Mouse (Mus musculus): ENCODE data around the gene Ushbp1. TPM values are rescaled to one million over a fixed set of nuclear protein-coding genes. Genes with fewer than 3 reads are reported as not detected.
A peak's percentile ranks its signal among the peaks of the same experiment; 100 is the strongest.

The Ushbp1 gene
- total and polyA plus RNA-seq, 2 experiments from 2014 or later = 4.8 to 5.3 TPM

GRCm38 (mm10) chr8:71379512-71380075 lies 16.0 kb downstream of the Ushbp1 start:
- Histone ChIP-seq H3K36me3 (ENCODE audit: insufficient read depth, low read length) (no peaks in the 10 kb centered on the region), H3K4me1 (ENCODE audit: insufficient read depth, low read length) (peaks cover 23% of the 10 kb centered on the region), H3K9ac (replicated peaks; ENCODE audit: low read length) (peak overlapping the region; percentile 81), H3K9me3 (ENCODE audit: low read length) (no peaks in the 10 kb centered on the region), H3K4me3 (ENCODE audit: low read length) (peak overlapping the region; percentile 80), H3K4me2 (ENCODE audit: low read depth, low read length) (peak overlapping the region; percentile 99), H3K27me3 (ENCODE audit: insufficient read depth, low read length) (no peaks in the 10 kb centered on the region), H3K27ac (no peak overlapping the region)
- ATAC-seq (no peak), DNase-seq (ENCODE audit: low spot score) (no peak)
- no peak for TF ChIP-seq CTCF (IDR thresholded peaks at IDR 0.05; ENCODE audit: low read depth)
- 39% methylated on average over 3 of the region's 3 CpGs for WGBS

GRCm38 (mm10) chr8:71379008-71379407 lies 16.6 kb downstream of the Ushbp1 start:
- DNase-seq (ENCODE audit: low spot score) (no peak), ATAC-seq (no peak)
- no peak overlapping the region for H3K9ac ChIP-seq (replicated peaks; ENCODE audit: low read length)
- H3K36me3 ChIP-seq (ENCODE audit: insufficient read depth, low read length) = peaks cover 2% of the 10 kb centered on the region; the same call in 1 of the 2 replicates
- peak overlapping the region; percentile 99 for H3K4me2 ChIP-seq (ENCODE audit: low read depth, low read length)
- H3K27ac ChIP-seq = no peak overlapping the region
- H3K4me3 ChIP-seq (ENCODE audit: low read length) = no peak overlapping the region
- TF ChIP-seq CTCF (IDR thresholded peaks at IDR 0.05; ENCODE audit: low read depth) = no peak
- peaks cover 23% of the 10 kb centered on the region for H3K4me1 ChIP-seq (ENCODE audit: insufficient read depth, low read length)
- WGBS = 34% methylated on average over 4 of the region's 4 CpGs
- H3K27me3 ChIP-seq (ENCODE audit: insufficient read depth, low read length) = no peaks in the 10 kb centered on the region
- H3K9me3 ChIP-seq (ENCODE audit: low read length) = no peaks in the 10 kb centered on the region

GRCm38 (mm10) chr8:71376423-71377030 lies 19.1 kb downstream of the Ushbp1 start:
- 34% methylated on average over 8 of the region's 8 CpGs for WGBS

GRCm38 (mm10) chr8:71375581-71376422 lies 19.8 kb downstream of the Ushbp1 start:
- Histone ChIP-seq H3K4me1 (ENCODE audit: insufficient read depth, low read length) (peaks cover 23% of the 10 kb centered on the region), H3K27ac (peak overlapping the region; percentile 82), H3K4me2 (ENCODE audit: low read depth, low read length) (peak overlapping the region; percentile 62), H3K27me3 (ENCODE audit: insufficient read depth, low read length) (no peaks in the 10 kb centered on the region), H3K9me3 (ENCODE audit: low read length) (no peaks in the 10 kb centered on the region), H3K4me3 (ENCODE audit: low read length) (peak overlapping the region; percentile 29), H3K36me3 (ENCODE audit: insufficient read depth, low read length) (peaks cover 7% of the 10 kb centered on the region; the same call in 1 of the 2 replicates), H3K9ac (replicated peaks; ENCODE audit: low read length) (peak overlapping the region; percentile 48)
- 11% methylated on average over 73 of the region's 74 CpGs for WGBS
- DNase-seq (ENCODE audit: low spot score) (peak; percentile 77), ATAC-seq (peak; percentile 4; the same call in 1 of the 2 replicates)
- no peak; the same call in 1 of the 2 replicates for TF ChIP-seq CTCF (IDR thresholded peaks at IDR 0.05; ENCODE audit: low read depth)

More at GRCm38 (mm10) chr8:71376423-71377030, 19.1 kb downstream of the Ushbp1 start:
- Histone ChIP-seq H3K27ac (peak overlapping the region; percentile 82), H3K9ac (replicated peaks; ENCODE audit: low read length) (peak overlapping the region; percentile 48), H3K9me3 (ENCODE audit: low read length) (no peaks in the 10 kb centered on the region), H3K4me2 (ENCODE audit: low read depth, low read length) (peak overlapping the region; percentile 62), H3K4me3 (ENCODE audit: low read length) (peak overlapping the region; percentile 29), H3K36me3 (ENCODE audit: insufficient read depth, low read length) (peaks cover 7% of the 10 kb centered on the region; the same call in 1 of the 2 replicates), H3K27me3 (ENCODE audit: insufficient read depth, low read length) (no peaks in the 10 kb centered on the region), H3K4me1 (ENCODE audit: insufficient read depth, low read length) (peaks cover 23% of the 10 kb centered on the region)
- peak; percentile 20 for DNase-seq (ENCODE audit: low spot score)
- no peak for ATAC-seq
- TF ChIP-seq CTCF (IDR thresholded peaks at IDR 0.05; ENCODE audit: low read depth) = no peak; the same call in 1 of the 2 replicates

GRCm38 (mm10) chr8:71374616-71375206 lies 20.9 kb downstream of the Ushbp1 start:
- Histone ChIP-seq H3K9ac (replicated peaks; ENCODE audit: low read length) (no peak overlapping the region), H3K9me3 (ENCODE audit: low read length) (no peaks in the 10 kb centered on the region), H3K4me3 (ENCODE audit: low read length) (no peak overlapping the region), H3K27ac (peak overlapping the region; percentile 82; the same call in 1 of the 2 replicates), H3K4me2 (ENCODE audit: low read depth, low read length) (no peak overlapping the region), H3K4me1 (ENCODE audit: insufficient read depth, low read length) (peaks cover 13% of the 10 kb centered on the region), H3K36me3 (ENCODE audit: insufficient read depth, low read length) (peaks cover 10% of the 10 kb centered on the region), H3K27me3 (ENCODE audit: insufficient read depth, low read length) (no peaks in the 10 kb centered on the region)
- DNase-seq (ENCODE audit: low spot score) (peak; percentile 18), ATAC-seq (no peak)
- WGBS = 74% methylated on average over 17 of the region's 17 CpGs
- no peak for TF ChIP-seq CTCF (IDR thresholded peaks at IDR 0.05; ENCODE audit: low read depth)

GRCm38 (mm10) chr8:71373000-71373399 lies 22.6 kb downstream of the Ushbp1 start:
- no peak overlapping the region for H3K4me2 ChIP-seq (ENCODE audit: low read depth, low read length)
- H3K27me3 ChIP-seq (ENCODE audit: insufficient read depth, low read length) = no peaks in the 10 kb centered on the region
- no peak; the same call in 1 of the 2 replicates for TF ChIP-seq CTCF (IDR thresholded peaks at IDR 0.05; ENCODE audit: low read depth)
- H3K9me3 ChIP-seq (ENCODE audit: low read length) = no peaks in the 10 kb centered on the region
- no peak overlapping the region for H3K9ac ChIP-seq (replicated peaks; ENCODE audit: low read length)
- 91% methylated on average over 3 of the region's 3 CpGs for WGBS
- H3K27ac ChIP-seq = no peak overlapping the region
- H3K4me3 ChIP-seq (ENCODE audit: low read length) = no peak overlapping the region
- DNase-seq (ENCODE audit: low spot score) = no peak
- ATAC-seq = no peak
- H3K36me3 ChIP-seq (ENCODE audit: insufficient read depth, low read length) = peaks cover 21% of the 10 kb centered on the region
- H3K4me1 ChIP-seq (ENCODE audit: insufficient read depth, low read length) = peaks cover 9% of the 10 kb centered on the region

All from hindbrain, postnatal 0 days (tissue).